Mouse (Mus musculus) left cerebral cortex, postnatal 14 days (tissue): ENCODE measurements around the gene Chchd1. TPM values are rescaled to one million over a fixed set of nuclear protein-coding genes. Genes with fewer than 3 reads are reported as not detected.
"Not testable (repeated sequence)": the region's sequence is repeated elsewhere in the genome, so short reads cannot be mapped to it uniquely, and the experiment has no call there.

Experiments used
- DNase-seq, 2 experiments: peaks; one replicate each; pipeline ENCODE4 v3.0.0; 2021 to 2022; ENCODE audit warnings: low spot score in 2 of 2, mixed read lengths in 1 of 2
- intact Hi-C: fragments of 180-260 bp; cut with DNase I; formaldehyde crosslinking; loops from one replicate; pipeline ENCODE4 v1.15.1; 2025
- total RNA-seq, 2 experiments: library from RNA; stranded (reverse); gene quantifications; 2 replicates each; pipeline ENCODE4 v1.2.3; 2021

The Chchd1 gene
- total RNA-seq, 2 experiments from 2014 or later = 49.9 to 53.9 TPM

GRCm38 (mm10) chr14:20677906-20678305 is 24.9 kb upstream of the Chchd1 start:
- intact Hi-C loops = no loop called here

GRCm38 (mm10) chr14:20681742-20682141 is 21.1 kb upstream of the Chchd1 start:
- intact Hi-C loops = no loop called here
- DNase-seq = no peak

More at GRCm38 (mm10) chr14:20677906-20678305, 24.9 kb upstream of the Chchd1 start:
- DNase-seq = no peak

- intact Hi-C loops = no loop called here
- no peak for DNase-seq
These were observed 20.3 kb upstream of the Chchd1 start for GRCm38 (mm10) chr14:20682498-20682897.

GRCm38 (mm10) chr14:20686576-20686975 is 16.2 kb upstream of the Chchd1 start:
- no peak for DNase-seq
- intact Hi-C loops = no loop called here

GRCm38 (mm10) chr14:20689009-20689408 is 13.8 kb upstream of the Chchd1 start:
- DNase-seq = no peak
- intact Hi-C loops = no loop called here

- intact Hi-C loops = no loop called here
- DNase-seq = no peak
These were observed 11.0 kb upstream of the Chchd1 start for GRCm38 (mm10) chr14:20691772-20692171.

- intact Hi-C loops = no loop called here
- no peak for DNase-seq
These were observed 9.2 kb upstream of the Chchd1 start for GRCm38 (mm10) chr14:20693589-20694101.

- intact Hi-C loops = no loop called here
- DNase-seq = peak in 1 of 2 experiments; percentile 41
These were observed 8.5 kb upstream of the Chchd1 start for GRCm38 (mm10) chr14:20694185-20694883.

GRCm38 (mm10) chr14:20694884-20695760 is 7.7 kb upstream of the Chchd1 start, which contains the start of gene Fut11:
TSS of gene Fut11 (plus strand) at chr14:20694968.
- intact Hi-C loops = no loop called here
- peak; percentile 84 to 85 for DNase-seq

- intact Hi-C loops = no loop called here
- DNase-seq = no peak
These were observed 6.9 kb upstream of the Chchd1 start for GRCm38 (mm10) chr14:20695761-20696520.

GRCm38 (mm10) chr14:20696986-20697385 is 5.8 kb upstream of the Chchd1 start:
- intact Hi-C loops = no loop called here
- DNase-seq = peak; percentile 72 to 86

GRCm38 (mm10) chr14:20698515-20698914 is 4.3 kb upstream of the Chchd1 start:
- no peak for DNase-seq
- intact Hi-C loops = no loop called here

- DNase-seq = no peak
- intact Hi-C loops = no loop called here
These were observed 2.4 kb upstream of the Chchd1 start for GRCm38 (mm10) chr14:20700362-20700761.

- DNase-seq = no peak
- intact Hi-C loops = no loop called here
These were observed 1.3 kb upstream of the Chchd1 start for GRCm38 (mm10) chr14:20701554-20701953.

- DNase-seq = no peak
- intact Hi-C loops = no loop called here
These were observed 588 bp upstream of the Chchd1 start for GRCm38 (mm10) chr14:20702096-20702740.

GRCm38 (mm10) chr14:20703461-20703860 is 655 bp downstream of the Chchd1 start:
- intact Hi-C loops, DNase-seq: not testable (repeated sequence)

GRCm38 (mm10) chr14:20707201-20708190 is 4.7 kb downstream of the Chchd1 start, which contains the start of gene Zswim8:
TSS of gene Zswim8 (plus strand) at chr14:20707552.
- intact Hi-C loops = no loop called here

GRCm38 (mm10) chr14:20708239-20708638 is 5.4 kb downstream of the Chchd1 start:
- DNase-seq = no peak
- intact Hi-C loops = no loop called here

More at GRCm38 (mm10) chr14:20707201-20708190, 4.7 kb downstream of the Chchd1 start, which contains the start of gene Zswim8:
- DNase-seq = peak; percentile 87 to 88
